9 mouse cellular contexts compared by ENCODE assay signal in genomic region chr9:40583554-40583953, GRCm38 (mm10). TPM values are rescaled to one million over a fixed set of nuclear protein-coding genes. Genes with fewer than 3 reads are reported as not detected.
DNase-seq lines count a peak whose midpoint lies in the region; ATAC-seq and TF ChIP-seq lines count a peak whose summit lies in the region.
"Had no signal": no experiment of that assay in that cellular context is flagged by ENCODE, and none has a peak within 500 bp of the region (broad histone marks: within the 10 kb centered on the region; RNA-seq: fewer than 3 reads in every experiment).

No protein-coding gene starts in this region.

- H3K36me3 ChIP-seq in liver, postnatal 0 days (replicated peaks; ENCODE audit: insufficient read depth, low read length), result no peaks in the 10 kb centered on the region
- H3K36me3 ChIP-seq: embryonic facial prominence, embryonic 15.5 days had no signal

- no peaks in the 10 kb centered on the region for H3K27me3 ChIP-seq in liver, postnatal 0 days (ENCODE audit: insufficient read depth, low read length)
- H3K27me3 ChIP-seq: embryonic facial prominence, embryonic 15.5 days had no signal

- no peak overlapping the region for H3K9ac ChIP-seq in liver, postnatal 0 days (replicated peaks)
- H3K9ac ChIP-seq: embryonic facial prominence, embryonic 15.5 days had no signal

- DNase-seq in 416B (ENCODE audit: low read depth) (peak; percentile 62), adipocyte (ENCODE audit: low spot score) (peak; percentile 56)
- DNase-seq in embryo, embryonic 10 days (ENCODE audit: low spot score), result peak; percentile 86
- peak; percentile 47 to 51 for DNase-seq in gastrocnemius, postnatal 4 days (ENCODE audit: low spot score in 2 of 2)
- peak; percentile 64 for DNase-seq in kidney, postnatal 14 days
- peak; percentile 77 for DNase-seq in liver, postnatal 0 days
- DNase-seq in retina, adult 2 months (ENCODE audit: low read depth, low spot score), result peak; percentile 32
- DNase-seq in thymus, postnatal 25 days, result peak; percentile 58

- H3K4me1 ChIP-seq in liver, postnatal 0 days (ENCODE audit: insufficient read depth), result no peaks in the 10 kb centered on the region
- H3K4me1 ChIP-seq: embryonic facial prominence, embryonic 15.5 days had no signal

- H3K4me3 ChIP-seq in liver, postnatal 0 days (ENCODE audit: low read depth, low read length), result no peak overlapping the region
- H3K4me3 ChIP-seq: embryonic facial prominence, embryonic 15.5 days had no signal

- no peak overlapping the region for H3K27ac ChIP-seq in liver, postnatal 0 days (ENCODE audit: low read depth)
- H3K27ac ChIP-seq: embryonic facial prominence, embryonic 15.5 days had no signal

- no peaks in the 10 kb centered on the region for H3K9me3 ChIP-seq in liver, postnatal 0 days (ENCODE audit: low read length)
- H3K9me3 ChIP-seq: embryonic facial prominence, embryonic 15.5 days had no signal

- peak; percentile 36; the same call in 1 of the 2 replicates for ATAC-seq in liver, postnatal 0 days

- TF ChIP-seq CTCF in liver, postnatal 0 days (IDR thresholded peaks at IDR 0.05; ENCODE audit: low read depth), result peak; percentile 85

- no peak for TF ChIP-seq EP300 in liver, postnatal 0 days (IDR thresholded peaks at IDR 0.05; ENCODE audit: low read depth)

- WGBS in liver, postnatal 0 days (ENCODE audit: insufficient replicate concordance), result 52% methylated on average over 11 of the region's 11 CpGs

- no peak overlapping the region for H3K4me2 ChIP-seq in liver, postnatal 0 days (ENCODE audit: low read depth, low read length)
- H3K4me2 ChIP-seq: embryonic facial prominence, embryonic 15.5 days had no signal

RNA-seq across cellular contexts. Expression of gene Gramd1b, which starts 52.4 kb away (rescaled TPM):
- total RNA-seq in gastrocnemius, postnatal 4 days (2021), result 10 to 100 TPM; 19.7 to 25.3 TPM
- 0.96 and 1.2 TPM in 2 replicates for polyA plus RNA-seq in liver, postnatal 0 days (2015; fragmentation: Nextera tagmentation; extraction: Ambion mirVana)

Comparison
In these comparisons a context has a peak if more than half of its experiments do, and no peak if none do; other contexts are left out.
1. DNase-seq: peak in every context shown above with its lines; median percentile 86 in embryo, embryonic 10 days; 77 in liver, postnatal 0 days; 64 in kidney, postnatal 14 days; 62 in 416B; 58 in thymus, postnatal 25 days; 56 in adipocyte; 49 in gastrocnemius, postnatal 4 days; 32 in retina, adult 2 months.